Mouse (Mus musculus): Measurements from ENCODE around the gene Phf21a. TPM values are rescaled to one million over a fixed set of nuclear protein-coding genes. Genes with fewer than 3 reads are reported as not detected.

Gene Phf21a
- polyA plus RNA-seq, 1 experiment from 2014 or later, result 20.6 TPM

GRCm38 (mm10) chr2:92182146-92182756 is 89.3 kb downstream of the Phf21a start:
- Histone ChIP-seq H3K4me1 (peaks cover 21% of the 10 kb centered on the region), H3K36me3 (no peaks in the 10 kb centered on the region), H3K27ac (replicated peaks) (peak overlapping the region; percentile 100), H3K9ac (peak overlapping the region; percentile 95), H3K9me3 (no peaks in the 10 kb centered on the region), H3K27me3 (replicated peaks) (no peaks in the 10 kb centered on the region), H3K4me2 (peak overlapping the region; percentile 89), H3K4me3 (peak overlapping the region; percentile 87)
- WGBS, result 4% methylated on average over 11 of the region's 11 CpGs
- no peak for ATAC-seq (ENCODE audit: extremely low read depth, insufficient number of reproducible peaks, low FRiP score, low TSS enrichment)

GRCm38 (mm10) chr2:92182981-92183501 is 90.1 kb downstream of the Phf21a start:
- Histone ChIP-seq H3K4me3 (peak overlapping the region; percentile 87), H3K9ac (peak overlapping the region; percentile 95), H3K4me1 (peaks cover 28% of the 10 kb centered on the region), H3K9me3 (no peaks in the 10 kb centered on the region), H3K4me2 (peak overlapping the region; percentile 89), H3K27ac (replicated peaks) (peak overlapping the region; percentile 100), H3K27me3 (replicated peaks) (no peaks in the 10 kb centered on the region), H3K36me3 (no peaks in the 10 kb centered on the region)
- peak; percentile 40; the same call in 1 of the 2 replicates for ATAC-seq (ENCODE audit: extremely low read depth, insufficient number of reproducible peaks, low FRiP score, low TSS enrichment)
- WGBS, result under 1% methylated on average over 41 of the region's 41 CpGs

GRCm38 (mm10) chr2:92183613-92184076 is 90.7 kb downstream of the Phf21a start:
- WGBS, result 1% methylated on average over 28 of the region's 40 CpGs
- H3K4me3 ChIP-seq, result peak overlapping the region; percentile 87
- no peaks in the 10 kb centered on the region for H3K27me3 ChIP-seq (replicated peaks)
- H3K4me2 ChIP-seq, result peak overlapping the region; percentile 89
- peak overlapping the region; percentile 100 for H3K27ac ChIP-seq (replicated peaks)
- H3K36me3 ChIP-seq, result no peaks in the 10 kb centered on the region
- H3K9me3 ChIP-seq, result no peaks in the 10 kb centered on the region
- ATAC-seq (ENCODE audit: extremely low read depth, insufficient number of reproducible peaks, low FRiP score, low TSS enrichment), result peak; percentile 72
- peak overlapping the region; percentile 95 for H3K9ac ChIP-seq
- H3K4me1 ChIP-seq, result peaks cover 30% of the 10 kb centered on the region

- 0% methylated on average over 16 of the region's 19 CpGs for WGBS
- peak overlapping the region; percentile 89 for H3K4me2 ChIP-seq
These were observed 91.4 kb downstream of the Phf21a start for GRCm38 (mm10) chr2:92184077-92184921.

GRCm38 (mm10) chr2:92185062-92185765 is 92.3 kb downstream of the Phf21a start:
- H3K27ac ChIP-seq (replicated peaks), result peak overlapping the region; percentile 100
- peaks cover 42% of the 10 kb centered on the region for H3K4me1 ChIP-seq
- no peaks in the 10 kb centered on the region for H3K27me3 ChIP-seq (replicated peaks)
- ATAC-seq (ENCODE audit: extremely low read depth, insufficient number of reproducible peaks, low FRiP score, low TSS enrichment), result peak; percentile 28
- H3K9me3 ChIP-seq, result no peaks in the 10 kb centered on the region
- peak overlapping the region; percentile 89 for H3K4me2 ChIP-seq
- H3K9ac ChIP-seq, result peak overlapping the region; percentile 95
- under 1% methylated on average over 41 of the region's 47 CpGs for WGBS
- no peaks in the 10 kb centered on the region for H3K36me3 ChIP-seq
- H3K4me3 ChIP-seq, result peak overlapping the region; percentile 87

More at GRCm38 (mm10) chr2:92184077-92184921, 91.4 kb downstream of the Phf21a start:
- H3K27me3 ChIP-seq (replicated peaks), result no peaks in the 10 kb centered on the region
- H3K4me3 ChIP-seq, result peak overlapping the region; percentile 87
- H3K36me3 ChIP-seq, result no peaks in the 10 kb centered on the region
- H3K4me1 ChIP-seq, result peaks cover 37% of the 10 kb centered on the region
- no peaks in the 10 kb centered on the region for H3K9me3 ChIP-seq
- peak overlapping the region; percentile 100 for H3K27ac ChIP-seq (replicated peaks)
- H3K9ac ChIP-seq, result peak overlapping the region; percentile 95
- ATAC-seq (ENCODE audit: extremely low read depth, insufficient number of reproducible peaks, low FRiP score, low TSS enrichment), result peak; percentile 15; the same call in 1 of the 2 replicates

- WGBS, result 14% methylated on average over 11 of the region's 11 CpGs
- Histone ChIP-seq H3K4me1 (peaks cover 46% of the 10 kb centered on the region), H3K9me3 (no peaks in the 10 kb centered on the region), H3K4me2 (peak overlapping the region; percentile 89), H3K4me3 (peak overlapping the region; percentile 87), H3K36me3 (no peaks in the 10 kb centered on the region), H3K27ac (replicated peaks) (peak overlapping the region; percentile 100), H3K9ac (peak overlapping the region; percentile 95), H3K27me3 (replicated peaks) (no peaks in the 10 kb centered on the region)
- no peak for ATAC-seq (ENCODE audit: extremely low read depth, insufficient number of reproducible peaks, low FRiP score, low TSS enrichment)
These were observed 93.0 kb downstream of the Phf21a start for GRCm38 (mm10) chr2:92185766-92186450.

- Histone ChIP-seq H3K9me3 (no peaks in the 10 kb centered on the region), H3K9ac (no peak overlapping the region), H3K27me3 (replicated peaks) (no peaks in the 10 kb centered on the region), H3K4me2 (peak overlapping the region; percentile 89), H3K27ac (replicated peaks) (no peak overlapping the region), H3K4me3 (0 out of 2 replicates have a peak overlapping the region, but pooled peaks have one; percentile 2), H3K36me3 (no peaks in the 10 kb centered on the region), H3K4me1 (peaks cover 49% of the 10 kb centered on the region)
- 80% methylated on average over 6 of the region's 6 CpGs for WGBS
- ATAC-seq (ENCODE audit: extremely low read depth, insufficient number of reproducible peaks, low FRiP score, low TSS enrichment), result no peak
These were observed 94.1 kb downstream of the Phf21a start for GRCm38 (mm10) chr2:92187061-92187460.

GRCm38 (mm10) chr2:92188744-92189143 is 95.8 kb downstream of the Phf21a start:
- H3K9me3 ChIP-seq, result no peaks in the 10 kb centered on the region
- WGBS, result 64% methylated on average over 3 of the region's 3 CpGs
- H3K4me1 ChIP-seq, result peaks cover 46% of the 10 kb centered on the region
- H3K27ac ChIP-seq (replicated peaks), result no peak overlapping the region
- no peak for ATAC-seq (ENCODE audit: extremely low read depth, insufficient number of reproducible peaks, low FRiP score, low TSS enrichment)
- no peaks in the 10 kb centered on the region for H3K36me3 ChIP-seq
- no peak overlapping the region for H3K4me3 ChIP-seq
- H3K4me2 ChIP-seq, result peak overlapping the region; percentile 89
- no peak overlapping the region for H3K9ac ChIP-seq
- no peaks in the 10 kb centered on the region for H3K27me3 ChIP-seq (replicated peaks)

- no peak overlapping the region; the same call in 1 of the 2 replicates for H3K9ac ChIP-seq
- ATAC-seq (ENCODE audit: extremely low read depth, insufficient number of reproducible peaks, low FRiP score, low TSS enrichment), result no peak
- no peaks in the 10 kb centered on the region for H3K36me3 ChIP-seq
- no peaks in the 10 kb centered on the region for H3K27me3 ChIP-seq (replicated peaks)
- WGBS, result 26% methylated on average over 5 of the region's 5 CpGs
- H3K4me1 ChIP-seq, result peaks cover 43% of the 10 kb centered on the region
- H3K4me2 ChIP-seq, result no peak overlapping the region
- H3K9me3 ChIP-seq, result no peaks in the 10 kb centered on the region
- H3K4me3 ChIP-seq, result no peak overlapping the region
- no peak overlapping the region for H3K27ac ChIP-seq (replicated peaks)
These were observed 98.0 kb downstream of the Phf21a start for GRCm38 (mm10) chr2:92190960-92191359.

GRCm38 (mm10) chr2:92191826-92192581 is 99.1 kb downstream of the Phf21a start:
- no peak overlapping the region for H3K4me3 ChIP-seq
- no peak overlapping the region for H3K9ac ChIP-seq
- H3K27me3 ChIP-seq (replicated peaks), result no peaks in the 10 kb centered on the region
- H3K9me3 ChIP-seq, result no peaks in the 10 kb centered on the region
- no peaks in the 10 kb centered on the region for H3K36me3 ChIP-seq
- no peak overlapping the region for H3K27ac ChIP-seq (replicated peaks)
- H3K4me2 ChIP-seq, result no peak overlapping the region
- WGBS, result 67% methylated on average over 5 of the region's 5 CpGs
- no peak for ATAC-seq (ENCODE audit: extremely low read depth, insufficient number of reproducible peaks, low FRiP score, low TSS enrichment)
- H3K4me1 ChIP-seq, result peaks cover 32% of the 10 kb centered on the region
